In the genomic region with DNA sequence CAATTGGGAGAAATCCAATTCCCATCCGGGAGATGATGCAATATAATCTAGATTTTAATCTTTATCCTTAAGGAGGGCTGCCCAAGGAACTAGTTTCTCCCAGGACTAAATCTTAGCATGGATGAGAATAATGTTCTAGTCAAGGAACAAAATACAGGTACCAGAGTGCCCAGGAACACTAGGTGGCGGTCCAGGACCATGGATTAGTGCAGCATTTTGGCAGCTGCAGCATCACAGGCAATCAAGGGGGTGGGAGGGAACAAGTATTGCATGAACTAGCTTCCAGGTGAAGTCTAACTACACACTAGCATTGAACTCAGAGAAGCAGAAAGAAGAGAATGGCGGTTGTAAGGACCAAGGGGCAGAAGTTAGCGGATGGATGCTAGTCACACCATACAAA, we compare ENCODE assay signal across 9 mouse cellular contexts. TPM values are rescaled to one million over a fixed set of nuclear protein-coding genes. Genes with fewer than 3 reads are reported as not detected.
DNase-seq lines count a peak whose midpoint lies in the region; ATAC-seq lines count a peak whose summit lies in the region.
"Had no signal": no experiment of that assay in that cellular context is flagged by ENCODE, and none has a peak within 500 bp of the region (broad histone marks: within the 10 kb centered on the region; RNA-seq: fewer than 3 reads in every experiment).

No protein-coding gene starts in this region.

- ATAC-seq in forebrain, embryonic 14.5 days, result peak; percentile 48; the same call in 1 of the 2 replicates
- no peak for ATAC-seq in forebrain, embryonic 12.5 days (ENCODE audit: low FRiP score)
- no peak for ATAC-seq in inflammation-experienced regulatory T-cells, adult 6 months

- intact Hi-C loops in left cerebral cortex, postnatal 14 days (cut with DNase I), result loop anchor here (10.0 kb wide), 1 partner anchor 298 kb away; no protein-coding TSS in a partner anchor

- no peaks in the 10 kb centered on the region for H3K27me3 ChIP-seq in forebrain, embryonic 14.5 days (replicated peaks; ENCODE audit: control insufficient read depth, insufficient read depth, low read length)
- no peaks in the 10 kb centered on the region for H3K27me3 ChIP-seq in forebrain, embryonic 12.5 days
- H3K27me3 ChIP-seq: neural tube, embryonic 13.5 days had no signal

- H3K4me3 ChIP-seq in forebrain, embryonic 14.5 days (ENCODE audit: low read depth, low read length), result no peak overlapping the region
- no peak overlapping the region for H3K4me3 ChIP-seq in forebrain, embryonic 12.5 days (replicated peaks)
- H3K4me3 ChIP-seq: neural tube, embryonic 13.5 days had no signal

- no peaks in the 10 kb centered on the region for H3K36me3 ChIP-seq in forebrain, embryonic 14.5 days (ENCODE audit: control insufficient read depth, insufficient read depth, low read length)
- H3K36me3 ChIP-seq in forebrain, embryonic 12.5 days (replicated peaks), result no peaks in the 10 kb centered on the region
- H3K36me3 ChIP-seq: neural tube, embryonic 13.5 days had no signal

- H3K9me3 ChIP-seq in forebrain, embryonic 14.5 days (replicated peaks; ENCODE audit: control insufficient read depth, low read length), result no peaks in the 10 kb centered on the region
- H3K9me3 ChIP-seq in forebrain, embryonic 12.5 days, result no peaks in the 10 kb centered on the region
- H3K9me3 ChIP-seq: neural tube, embryonic 13.5 days had no signal

- no peak overlapping the region for H3K27ac ChIP-seq in forebrain, embryonic 14.5 days (ENCODE audit: low read depth, low read length)
- no peak overlapping the region for H3K27ac ChIP-seq in forebrain, embryonic 12.5 days
- H3K27ac ChIP-seq: neural tube, embryonic 13.5 days had no signal

- 59% methylated on average over 4 of the region's 4 CpGs for WGBS in forebrain, embryonic 14.5 days
- 55% methylated on average over 4 of the region's 4 CpGs for WGBS in forebrain, embryonic 12.5 days

- H3K9ac ChIP-seq in forebrain, embryonic 14.5 days (ENCODE audit: low read length), result no peak overlapping the region
- H3K9ac ChIP-seq in forebrain, embryonic 12.5 days, result no peak overlapping the region
- H3K9ac ChIP-seq: neural tube, embryonic 13.5 days had no signal

- no peak overlapping the region for H3K4me2 ChIP-seq in forebrain, embryonic 14.5 days (ENCODE audit: low read length)
- H3K4me2 ChIP-seq in forebrain, embryonic 12.5 days, result no peak overlapping the region
- H3K4me2 ChIP-seq: neural tube, embryonic 13.5 days had no signal

- peak; percentile 48 for DNase-seq in forebrain, embryonic 14.5 days (ENCODE audit: low spot score)
- DNase-seq in ovary, postnatal 14 days (ENCODE audit: low spot score), result peak; percentile 4
- no peak for DNase-seq in ovary, adult 18-20 months (ENCODE audit: low spot score)
- DNase-seq in embryo, embryonic 11.5 days (ENCODE audit: low read depth, low spot score), result peak; percentile 11
- peak; percentile 36 to 51 for DNase-seq in left cerebral cortex, postnatal 14 days (ENCODE audit: low spot score in 2 of 2)
- DNase-seq in right cerebral cortex, postnatal 4 days, result peak; percentile 39

- H3K4me1 ChIP-seq in forebrain, embryonic 14.5 days (ENCODE audit: control insufficient read depth, insufficient read depth, low read length), result no peaks in the 10 kb centered on the region
- no peaks in the 10 kb centered on the region for H3K4me1 ChIP-seq in forebrain, embryonic 12.5 days
- H3K4me1 ChIP-seq: neural tube, embryonic 13.5 days had no signal

RNA-seq across cellular contexts. Expression of a gene that starts 12.2 kb away (rescaled TPM):
- not detected in 2 replicates for polyA plus RNA-seq in forebrain, embryonic 14.5 days (2014; fragmentation: Nextera tagmentation; extraction: Ambion mirVana)
- 0.18 and 0.19 TPM in 2 replicates for polyA plus RNA-seq in forebrain, embryonic 12.5 days (2016; fragmentation: Nextera tagmentation; extraction: Ambion mirVana)
- not detected for total RNA-seq in left cerebral cortex, postnatal 14 days (2021)
- polyA plus RNA-seq in inflammation-experienced regulatory T-cells, adult 6 months (2017; shearing (Covaris generic)), result not detected
- polyA plus RNA-seq: neural tube, embryonic 13.5 days had no signal

RNA-seq across cellular contexts. Expression of a gene that starts 12.6 kb away (rescaled TPM):
- polyA plus RNA-seq in forebrain, embryonic 14.5 days (2014; fragmentation: Nextera tagmentation; extraction: Ambion mirVana), result not detected in 2 replicates
- not detected in 2 replicates for polyA plus RNA-seq in forebrain, embryonic 12.5 days (2016; fragmentation: Nextera tagmentation; extraction: Ambion mirVana)
- total RNA-seq in left cerebral cortex, postnatal 14 days (2021), result not detected
- polyA plus RNA-seq in inflammation-experienced regulatory T-cells, adult 6 months (2017; shearing (Covaris generic)), result not detected
- polyA plus RNA-seq: neural tube, embryonic 13.5 days had no signal
